In genomic region chr8:124721862-124722515, GRCm38 (mm10) we compare ENCODE assay signal across 8 mouse cellular contexts. TPM values are rescaled to one million over a fixed set of nuclear protein-coding genes. Genes with fewer than 3 reads are reported as not detected.
DNase-seq lines count a peak whose midpoint lies in the region; ATAC-seq and TF ChIP-seq lines count a peak whose summit lies in the region.

TSS of gene Ttc13 (minus strand) at chr8:124721983.
TSS of gene Arv1 (plus strand) at chr8:124722139.

- H3K36me3 ChIP-seq in forebrain, embryonic 10.5 days (replicated peaks) = peaks cover 34% of the 10 kb centered on the region
- peaks cover 12% of the 10 kb centered on the region for H3K36me3 ChIP-seq in heart, embryonic 15.5 days
- H3K36me3 ChIP-seq in liver, embryonic 14.5 days (replicated peaks; ENCODE audit: control insufficient read depth, insufficient read depth, low read depth) = peaks cover 3% of the 10 kb centered on the region; the same call in 1 of the 2 replicates
- H3K36me3 ChIP-seq in neural tube, embryonic 11.5 days (ENCODE audit: control insufficient read depth, insufficient read depth, low read length) = 0 out of 2 replicates have a peak, but pooled peaks cover 2% of the 10 kb centered on the region
- H3K36me3 ChIP-seq in stomach, postnatal 0 days (ENCODE audit: control insufficient read depth, insufficient read depth, low read length) = no peaks in the 10 kb centered on the region

- peak within 1 kb of the TSS; percentile 92 for H3K4me2 ChIP-seq in heart, embryonic 15.5 days
- peak within 1 kb of the TSS; percentile 96 for H3K4me2 ChIP-seq in liver, embryonic 14.5 days (ENCODE audit: low read depth)
- peak within 1 kb of the TSS; percentile 85 for H3K4me2 ChIP-seq in neural tube, embryonic 11.5 days (ENCODE audit: low read depth)
- peak within 1 kb of the TSS; percentile 92 for H3K4me2 ChIP-seq in stomach, postnatal 0 days (replicated peaks; ENCODE audit: low read depth)

- peak; percentile 50 for TF ChIP-seq CTCF in liver, embryonic 14.5 days (IDR thresholded peaks at IDR 0.05; ENCODE audit: low read depth)
- TF ChIP-seq CTCF in stomach, postnatal 0 days (IDR thresholded peaks at IDR 0.05; ENCODE audit: low read depth) = peak; percentile 43; the same call in 1 of the 2 replicates

- WGBS in forebrain, embryonic 10.5 days = under 1% methylated on average over 59 of the region's 59 CpGs
- WGBS in heart, embryonic 15.5 days = under 1% methylated on average over 59 of the region's 59 CpGs
- under 1% methylated on average over 58 of the region's 59 CpGs for WGBS in liver, embryonic 14.5 days (ENCODE audit: insufficient replicate concordance)
- under 1% methylated on average over 59 of the region's 59 CpGs for WGBS in neural tube, embryonic 11.5 days
- under 1% methylated on average over 58 of the region's 59 CpGs for WGBS in stomach, postnatal 0 days

- peaks cover 33% of the 10 kb centered on the region for H3K4me1 ChIP-seq in forebrain, embryonic 10.5 days
- H3K4me1 ChIP-seq in heart, embryonic 15.5 days (replicated peaks) = peaks cover 21% of the 10 kb centered on the region
- H3K4me1 ChIP-seq in liver, embryonic 14.5 days (replicated peaks; ENCODE audit: control insufficient read depth in 2 of 2, insufficient read depth in 2 of 2, low read length in 1 of 2) = peaks cover 10 to 19% of the 10 kb centered on the region in 2 experiments
- H3K4me1 ChIP-seq in neural tube, embryonic 11.5 days (ENCODE audit: control insufficient read depth, insufficient read depth, low read length) = peaks cover 20% of the 10 kb centered on the region
- H3K4me1 ChIP-seq in stomach, postnatal 0 days (replicated peaks; ENCODE audit: control insufficient read depth, insufficient read depth) = peaks cover 4% of the 10 kb centered on the region; the same call in 1 of the 2 replicates

- H3K9ac ChIP-seq in heart, embryonic 15.5 days = peak within 1 kb of the TSS; percentile 93
- H3K9ac ChIP-seq in liver, embryonic 14.5 days (replicated peaks) = peak within 1 kb of the TSS; percentile 90
- H3K9ac ChIP-seq in neural tube, embryonic 11.5 days (ENCODE audit: low read length) = peak within 1 kb of the TSS; percentile 77
- H3K9ac ChIP-seq in stomach, postnatal 0 days (ENCODE audit: low read length) = peak within 1 kb of the TSS; percentile 83

- peak; percentile 93 to 95 for DNase-seq in CD8-positive naive resting alpha-beta T cell, adult 2 months (ENCODE audit: low read depth in 2 of 2, low spot score in 2 of 2)
- peak; percentile 82 for DNase-seq in c-Kit-positive CD71-negative TER-119-negative erythroid progenitor cells, embryonic 14.5 days (ENCODE audit: low read depth)
- DNase-seq in forebrain, embryonic 10.5 days (ENCODE audit: extremely low spot score, low spot score) = peak; percentile 93
- DNase-seq in kidney, postnatal 25 days = peak; percentile 95 to 98
- DNase-seq in liver, embryonic 14.5 days (ENCODE audit: low read depth in 3 of 3, low spot score in 3 of 3) = peak; percentile 93 to 95 (median 94)
- peak; percentile 97 for DNase-seq in neural tube, embryonic 11.5 days (ENCODE audit: low spot score)
- peak; percentile 95 for DNase-seq in stomach, postnatal 0 days (ENCODE audit: low spot score)

- TF ChIP-seq EP300 in liver, embryonic 14.5 days (IDR thresholded peaks at IDR 0.05; ENCODE audit: low read depth) = no peak
- no peak for TF ChIP-seq EP300 in stomach, postnatal 0 days (optimal IDR thresholded peaks at IDR 0.05)

- peak within 1 kb of the TSS; percentile 90 for H3K27ac ChIP-seq in forebrain, embryonic 10.5 days
- H3K27ac ChIP-seq in heart, embryonic 15.5 days = peak within 1 kb of the TSS; percentile 67
- no peak within 1 kb of the TSS for H3K27ac ChIP-seq in liver, embryonic 14.5 days
- no peak within 1 kb of the TSS; the same call in 1 of the 2 replicates for H3K27ac ChIP-seq in neural tube, embryonic 11.5 days (ENCODE audit: low read depth, low read length)
- H3K27ac ChIP-seq in stomach, postnatal 0 days (replicated peaks) = peak within 1 kb of the TSS; percentile 61

- H3K27me3 ChIP-seq in forebrain, embryonic 10.5 days (ENCODE audit: poor library complexity, severe bottlenecking) = no peaks in the 10 kb centered on the region
- H3K27me3 ChIP-seq in heart, embryonic 15.5 days = no peaks in the 10 kb centered on the region
- no peaks in the 10 kb centered on the region for H3K27me3 ChIP-seq in liver, embryonic 14.5 days (ENCODE audit: control insufficient read depth, insufficient read depth, low read length)
- no peaks in the 10 kb centered on the region for H3K27me3 ChIP-seq in neural tube, embryonic 11.5 days (ENCODE audit: control insufficient read depth, insufficient read depth, low read length)
- no peaks in the 10 kb centered on the region for H3K27me3 ChIP-seq in stomach, postnatal 0 days (ENCODE audit: control insufficient read depth, insufficient read depth, low read length)

- peak within 1 kb of the TSS; percentile 98 for H3K4me3 ChIP-seq in forebrain, embryonic 10.5 days
- peak within 1 kb of the TSS; percentile 99 for H3K4me3 ChIP-seq in heart, embryonic 15.5 days
- H3K4me3 ChIP-seq in liver, embryonic 14.5 days (ENCODE audit: insufficient read depth in 1 of 2, low read depth in 2 of 2, low read length in 2 of 2) = peak within 1 kb of the TSS; percentile 87 to 96
- H3K4me3 ChIP-seq in neural tube, embryonic 11.5 days (ENCODE audit: low read depth, low read length) = peak within 1 kb of the TSS; percentile 91
- peak within 1 kb of the TSS; percentile 86 for H3K4me3 ChIP-seq in stomach, postnatal 0 days (ENCODE audit: low read depth, low read length)

- no peaks in the 10 kb centered on the region for H3K9me3 ChIP-seq in forebrain, embryonic 10.5 days
- no peaks in the 10 kb centered on the region for H3K9me3 ChIP-seq in heart, embryonic 15.5 days (replicated peaks)
- H3K9me3 ChIP-seq in liver, embryonic 14.5 days (ENCODE audit: control insufficient read depth, low read length) = no peaks in the 10 kb centered on the region
- H3K9me3 ChIP-seq in neural tube, embryonic 11.5 days (ENCODE audit: control insufficient read depth, low read length) = no peaks in the 10 kb centered on the region
- H3K9me3 ChIP-seq in stomach, postnatal 0 days (ENCODE audit: control insufficient read depth, low read length) = no peaks in the 10 kb centered on the region

- ATAC-seq in heart, embryonic 15.5 days (replicated peaks; ENCODE audit: insufficient number of reproducible peaks, insufficient read depth, low FRiP score, low read depth) = peak; percentile 100
- peak; percentile 100 for ATAC-seq in liver, embryonic 14.5 days (ENCODE audit: insufficient read depth)
- ATAC-seq in neural tube, embryonic 11.5 days (ENCODE audit: insufficient read depth, low FRiP score, low TSS enrichment) = peak; percentile 98
- peak; percentile 100 for ATAC-seq in stomach, postnatal 0 days (ENCODE audit: low FRiP score, low TSS enrichment)

RNA-seq across cellular contexts. Expression of gene Ttc13, which starts in this region (rescaled TPM):
- polyA plus RNA-seq in forebrain, embryonic 10.5 days (2016; fragmentation: Nextera tagmentation; extraction: Ambion mirVana) = 50.1 and 51.8 TPM in 2 replicates
- 24.3 and 29.7 TPM in 2 replicates for polyA plus RNA-seq in heart, embryonic 15.5 days (2015; fragmentation: Nextera tagmentation; extraction: Ambion mirVana)
- 7.3 and 12.0 TPM in 2 replicates for polyA plus RNA-seq in liver, embryonic 14.5 days (2012; rRNA removed)
- polyA plus RNA-seq in liver, embryonic 14.5 days (2014; fragmentation: Nextera tagmentation; extraction: Ambion mirVana) = 18.3 and 19.4 TPM in 2 replicates
- polyA plus RNA-seq in neural tube, embryonic 11.5 days (2014; fragmentation: Nextera tagmentation; extraction: Ambion mirVana) = 57.7 and 61.2 TPM in 2 replicates
- 18.7 and 19.7 TPM in 2 replicates for polyA plus RNA-seq in stomach, postnatal 0 days (2015; fragmentation: Nextera tagmentation; extraction: Ambion mirVana)

RNA-seq across cellular contexts. Expression of gene Arv1, which starts in this region (rescaled TPM):
- polyA plus RNA-seq in forebrain, embryonic 10.5 days (2016; fragmentation: Nextera tagmentation; extraction: Ambion mirVana) = 32.6 and 40.3 TPM in 2 replicates
- 12.6 and 17.9 TPM in 2 replicates for polyA plus RNA-seq in heart, embryonic 15.5 days (2015; fragmentation: Nextera tagmentation; extraction: Ambion mirVana)
- polyA plus RNA-seq in liver, embryonic 14.5 days (2012; rRNA removed) = 5.5 and 6.0 TPM in 2 replicates
- polyA plus RNA-seq in liver, embryonic 14.5 days (2014; fragmentation: Nextera tagmentation; extraction: Ambion mirVana) = 4.2 and 5.1 TPM in 2 replicates
- polyA plus RNA-seq in neural tube, embryonic 11.5 days (2014; fragmentation: Nextera tagmentation; extraction: Ambion mirVana) = 27.7 and 31.4 TPM in 2 replicates
- 11.0 and 11.2 TPM in 2 replicates for polyA plus RNA-seq in stomach, postnatal 0 days (2015; fragmentation: Nextera tagmentation; extraction: Ambion mirVana)

Comparison
In these comparisons a context has a peak if more than half of its experiments do, and no peak if none do; other contexts are left out.
1. H3K27ac ChIP-seq: peak in forebrain, embryonic 10.5 days (single experiment), heart, embryonic 15.5 days (single experiment) and stomach, postnatal 0 days (single experiment); none in liver, embryonic 14.5 days (single experiment) and neural tube, embryonic 11.5 days (single experiment).
2. Peak in every context shown above with its lines, with median percentiles within 50 percentile points of each other: DNase-seq, H3K4me3 ChIP-seq, ATAC-seq, H3K4me2 ChIP-seq and H3K9ac ChIP-seq.